Mouse (Mus musculus) bone marrow macrophage, adult 2 months (primary cell): Measurements from ENCODE around the gene Fzd7.

Source experiments
- CTCF ChIP-seq: IDR thresholded peaks from 2 replicates; pipeline ENCODE4 v1.5.1; 2012; ENCODE audit warnings: low read depth, mild to moderate bottlenecking, low read length, moderate library complexity
- POLR2A ChIP-seq: IDR thresholded peaks from 2 replicates; pipeline ENCODE4 v1.6.1; 2012; ENCODE audit warnings: mild to moderate bottlenecking, low read depth, low read length, borderline replicate concordance

GRCm38 (mm10) chr1:59497741-59498613, 15.8 kb downstream of the Fzd7 start:
- no peak for TF ChIP-seq CTCF
- no peak for TF ChIP-seq POLR2A
